Mouse (Mus musculus): ENCODE measurements around the gene Cipc. TPM values are rescaled to one million over a fixed set of nuclear protein-coding genes. Genes with fewer than 3 reads are reported as not detected.

Cipc gene
- polyA plus RNA-seq (2015; fragmentation: Nextera tagmentation; extraction: Ambion mirVana) = 23.6 and 24.7 TPM in 2 replicates

DNA sequence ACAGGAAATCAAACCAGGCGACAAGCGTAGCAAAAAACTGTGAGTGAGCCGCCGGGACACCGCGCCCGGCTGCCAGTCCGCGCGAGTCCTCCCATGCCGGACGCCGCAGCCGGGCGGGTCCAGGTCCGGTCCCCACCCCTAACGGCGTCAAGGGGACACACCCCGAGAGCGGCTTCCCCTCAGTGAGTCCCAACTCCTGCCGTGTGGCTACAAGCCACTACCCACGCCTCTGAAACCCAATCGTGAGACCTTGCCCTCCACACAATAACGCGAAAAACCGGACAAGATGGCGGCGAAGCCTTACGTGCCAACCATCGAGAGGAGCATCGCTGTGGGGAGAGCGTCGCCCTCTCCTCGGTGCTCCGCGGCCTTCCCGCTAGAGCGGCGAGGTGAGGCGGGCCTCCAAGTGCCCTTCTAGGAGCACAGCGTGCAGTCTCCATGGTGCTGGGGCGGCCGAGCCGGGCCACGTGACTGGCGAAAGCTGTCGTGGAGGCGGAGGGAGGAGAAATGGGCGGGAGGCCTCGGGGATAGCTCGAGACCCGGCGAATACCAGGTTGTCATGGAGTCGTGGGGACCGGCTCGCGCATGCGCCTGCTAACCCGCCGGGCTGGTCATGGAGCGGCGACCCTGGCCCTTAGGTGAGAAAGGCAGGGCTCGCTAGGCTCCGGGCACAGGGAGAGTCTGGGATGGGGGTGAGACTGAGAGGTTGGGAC is at the start of gene Cipc:
TSS of gene Cipc (plus strand) at position 182 of the 713 bp plus-strand sequence.
- Histone ChIP-seq H3K4me3 (peak within 1 kb of the TSS; percentile 68), H3K27ac (peak within 1 kb of the TSS; percentile 99), H3K36me3 (no peaks in the 10 kb centered on the region), H3K27me3 (no peaks in the 10 kb centered on the region), H3K9ac (peak within 1 kb of the TSS; percentile 92), H3K4me2 (replicated peaks) (peak within 1 kb of the TSS; percentile 92), H3K9me3 (no peaks in the 10 kb centered on the region), H3K4me1 (peaks cover 32% of the 10 kb centered on the region)
- under 1% methylated on average over 64 of the region's 64 CpGs for WGBS
- ATAC-seq (ENCODE audit: low FRiP score, low read depth) = peak; percentile 98

DNA sequence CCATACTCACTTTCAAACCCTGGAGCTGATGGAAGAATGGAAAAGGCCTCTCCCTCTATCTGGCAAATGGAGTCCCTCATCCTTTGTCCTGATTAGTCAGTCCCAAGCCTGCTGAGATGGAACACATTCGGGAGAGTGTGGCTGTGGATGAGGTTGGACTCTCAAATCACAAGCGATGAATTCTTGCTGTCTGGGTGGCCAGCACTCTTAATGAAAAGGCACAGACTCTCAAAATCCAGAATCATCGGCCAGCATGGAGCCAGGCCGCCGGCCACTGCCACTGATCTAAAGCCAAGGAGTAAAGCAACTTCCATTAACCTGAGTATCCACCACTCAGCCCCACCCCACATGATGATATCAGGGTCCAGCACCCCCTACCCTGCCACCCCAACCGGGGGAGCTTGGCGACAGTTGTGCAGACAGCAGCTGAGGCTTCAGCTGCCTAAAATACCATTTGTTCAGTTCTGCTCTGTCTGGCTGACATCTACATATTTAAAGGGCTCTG is 49.0 kb upstream of the Cipc start:
- WGBS = 57% methylated on average over 7 of the region's 7 CpGs
- Histone ChIP-seq H3K4me1 (peaks cover 79% of the 10 kb centered on the region), H3K27me3 (no peaks in the 10 kb centered on the region), H3K4me2 (replicated peaks) (no peak overlapping the region), H3K4me3 (no peak overlapping the region), H3K9ac (peak overlapping the region; percentile 43; the same call in 1 of the 2 replicates), H3K36me3 (no peaks in the 10 kb centered on the region), H3K27ac (peak overlapping the region; percentile 98), H3K9me3 (no peaks in the 10 kb centered on the region)
- ATAC-seq (ENCODE audit: low FRiP score, low read depth) = no peak

DNA sequence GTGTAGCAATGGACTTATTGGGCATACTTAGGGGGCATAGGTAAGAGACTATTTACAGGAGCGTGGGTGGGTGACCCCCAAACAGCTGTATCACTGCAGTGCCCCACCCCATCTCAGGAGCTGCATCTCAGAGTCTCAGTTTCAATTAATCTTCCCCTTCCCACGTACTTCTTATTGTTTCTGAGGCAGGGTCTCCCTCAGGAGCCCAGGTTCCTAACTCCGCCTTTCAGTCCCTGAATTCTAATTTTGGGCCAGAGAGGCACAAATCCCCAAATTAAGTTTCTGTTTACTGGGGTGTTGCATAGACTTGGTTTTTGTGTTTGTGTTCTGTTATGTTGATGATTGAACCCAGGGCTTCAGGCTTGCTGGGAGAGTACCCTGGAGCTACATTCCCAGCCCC is 48.4 kb upstream of the Cipc start:
- no peak overlapping the region for H3K4me3 ChIP-seq
- no peaks in the 10 kb centered on the region for H3K27me3 ChIP-seq
- WGBS = 57% methylated on average over 3 of the region's 3 CpGs
- H3K27ac ChIP-seq = peak overlapping the region; percentile 98
- H3K36me3 ChIP-seq = no peaks in the 10 kb centered on the region
- peaks cover 73% of the 10 kb centered on the region for H3K4me1 ChIP-seq
- H3K9me3 ChIP-seq = no peaks in the 10 kb centered on the region
- H3K9ac ChIP-seq = no peak overlapping the region
- no peak for ATAC-seq (ENCODE audit: low FRiP score, low read depth)
- no peak overlapping the region for H3K4me2 ChIP-seq (replicated peaks)

DNA sequence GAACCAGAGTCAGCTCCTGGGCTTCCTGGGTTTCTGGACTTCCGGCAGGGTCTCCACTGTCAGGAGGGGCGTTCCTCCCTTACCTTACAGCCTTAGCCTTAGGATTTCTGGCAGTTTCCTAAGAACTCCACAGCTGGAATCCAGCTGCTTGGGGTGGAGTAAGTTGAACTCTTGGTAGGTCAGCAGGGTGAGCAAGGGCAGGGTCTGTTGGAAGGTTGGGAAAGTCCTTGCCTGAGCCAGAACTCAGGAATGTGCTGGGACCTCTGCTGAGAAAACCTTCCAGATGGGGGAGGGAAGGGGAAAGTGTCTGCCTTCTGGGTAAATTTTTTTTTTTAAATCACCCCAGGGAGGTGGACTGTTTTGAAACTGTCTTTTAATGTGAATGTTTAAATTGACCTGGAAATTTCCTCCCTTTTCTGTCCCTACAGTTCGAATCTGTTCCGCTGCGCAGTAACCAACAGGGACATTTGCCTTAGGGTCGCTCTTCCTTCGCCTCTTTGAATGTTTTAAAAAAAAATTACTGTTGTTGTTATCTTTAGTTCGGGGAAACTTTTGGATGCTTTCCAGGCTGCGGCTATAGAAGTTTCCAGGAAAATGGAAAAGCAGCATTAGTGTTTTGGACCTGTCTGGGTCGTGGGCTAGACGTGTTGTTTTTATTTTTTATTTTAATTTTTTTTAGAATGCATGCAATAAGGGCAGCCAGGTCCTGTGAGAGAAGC is 47.2 kb upstream of the Cipc start:
- H3K9me3 ChIP-seq = no peaks in the 10 kb centered on the region
- no peaks in the 10 kb centered on the region for H3K27me3 ChIP-seq
- ATAC-seq (ENCODE audit: low FRiP score, low read depth) = 0 out of 2 replicates have a peak, but pooled peaks have one; percentile 17
- peak overlapping the region; percentile 30 for H3K4me2 ChIP-seq (replicated peaks)
- H3K27ac ChIP-seq = peak overlapping the region; percentile 98
- H3K9ac ChIP-seq = 0 out of 2 replicates have a peak overlapping the region, but pooled peaks have one; percentile 39
- H3K4me1 ChIP-seq = peaks cover 78% of the 10 kb centered on the region
- WGBS = 18% methylated on average over 11 of the region's 11 CpGs
- H3K4me3 ChIP-seq = no peak overlapping the region
- H3K36me3 ChIP-seq = no peaks in the 10 kb centered on the region

DNA sequence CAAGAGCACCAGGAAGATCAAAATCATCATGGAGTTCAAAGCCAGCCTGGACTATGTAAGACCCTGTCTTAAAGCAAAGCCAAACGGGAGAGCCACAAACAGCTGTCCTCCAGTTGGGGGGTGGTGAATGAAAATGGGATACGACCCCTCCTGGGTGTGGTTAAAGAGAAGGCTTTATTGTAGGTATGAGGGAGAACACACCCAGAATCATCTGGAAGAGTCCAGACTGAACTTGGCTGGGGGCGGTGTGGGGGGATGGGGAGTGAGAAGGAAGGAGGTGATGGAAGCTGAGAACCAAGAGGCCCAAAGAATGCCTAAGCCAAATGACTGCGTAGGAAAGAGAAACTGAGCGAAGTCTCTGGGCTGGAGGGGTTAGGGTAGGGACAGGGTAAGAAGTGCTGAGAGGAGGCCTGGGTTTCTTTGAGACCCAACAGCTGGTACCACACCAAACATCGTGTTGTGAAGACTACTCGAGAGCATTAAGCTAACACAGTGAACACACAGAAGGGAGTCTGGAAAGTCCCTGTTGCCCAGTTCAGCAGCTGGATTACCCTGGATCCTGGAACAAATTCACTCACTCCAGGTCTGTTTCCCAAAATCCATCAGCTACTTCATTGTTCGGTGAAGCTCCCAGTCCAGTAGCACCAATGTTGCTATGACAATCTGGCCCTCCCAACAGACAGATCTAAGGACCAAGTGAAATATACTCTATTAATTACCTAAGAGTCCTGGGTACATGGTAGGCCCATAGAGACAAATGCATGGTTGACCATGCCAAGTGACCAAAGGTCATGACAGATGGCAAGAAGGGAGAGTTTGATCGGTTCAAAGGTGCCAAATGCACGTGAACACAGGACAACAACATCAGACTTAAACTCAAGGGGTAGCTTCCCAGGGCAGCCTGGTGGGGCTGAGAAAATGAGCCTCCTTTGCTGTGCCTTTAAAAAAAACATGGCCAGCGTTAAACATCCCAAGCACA is 42.7 kb upstream of the Cipc start:
- WGBS = 70% methylated on average over 11 of the region's 11 CpGs
- Histone ChIP-seq H3K4me2 (replicated peaks) (no peak overlapping the region), H3K27me3 (no peaks in the 10 kb centered on the region), H3K27ac (peak overlapping the region; percentile 33; the same call in 1 of the 2 replicates), H3K4me3 (no peak overlapping the region), H3K4me1 (peaks cover 54% of the 10 kb centered on the region), H3K9me3 (no peaks in the 10 kb centered on the region), H3K36me3 (no peaks in the 10 kb centered on the region), H3K9ac (no peak overlapping the region)
- ATAC-seq (ENCODE audit: low FRiP score, low read depth) = no peak

DNA sequence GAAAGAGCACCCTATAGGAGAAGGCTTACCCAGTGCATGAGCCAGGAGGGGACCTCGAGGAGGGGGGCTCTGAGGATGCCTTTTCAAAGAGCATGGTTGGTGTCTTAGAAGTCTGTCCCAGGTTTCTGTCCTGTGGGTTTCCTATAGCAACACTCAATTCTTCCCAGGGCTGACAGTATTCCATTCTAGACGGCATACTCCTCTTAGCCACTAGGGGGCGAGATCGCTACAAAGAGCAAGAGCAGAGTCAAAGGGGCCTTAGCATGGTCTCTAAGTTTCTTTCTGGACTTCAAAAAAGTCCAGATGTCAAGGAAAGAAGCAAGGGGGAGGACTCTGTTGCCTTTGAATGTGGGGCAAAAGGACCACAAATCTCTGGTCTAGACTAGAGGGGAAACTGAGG is 41.6 kb upstream of the Cipc start:
- WGBS = 18% methylated on average over 4 of the region's 4 CpGs
- Histone ChIP-seq H3K27ac (no peak overlapping the region), H3K4me1 (peaks cover 46% of the 10 kb centered on the region), H3K4me2 (replicated peaks) (no peak overlapping the region), H3K9ac (no peak overlapping the region), H3K36me3 (no peaks in the 10 kb centered on the region), H3K27me3 (no peaks in the 10 kb centered on the region), H3K4me3 (no peak overlapping the region), H3K9me3 (no peaks in the 10 kb centered on the region)
- ATAC-seq (ENCODE audit: low FRiP score, low read depth) = 0 out of 2 replicates have a peak, but pooled peaks have one; percentile 12

DNA sequence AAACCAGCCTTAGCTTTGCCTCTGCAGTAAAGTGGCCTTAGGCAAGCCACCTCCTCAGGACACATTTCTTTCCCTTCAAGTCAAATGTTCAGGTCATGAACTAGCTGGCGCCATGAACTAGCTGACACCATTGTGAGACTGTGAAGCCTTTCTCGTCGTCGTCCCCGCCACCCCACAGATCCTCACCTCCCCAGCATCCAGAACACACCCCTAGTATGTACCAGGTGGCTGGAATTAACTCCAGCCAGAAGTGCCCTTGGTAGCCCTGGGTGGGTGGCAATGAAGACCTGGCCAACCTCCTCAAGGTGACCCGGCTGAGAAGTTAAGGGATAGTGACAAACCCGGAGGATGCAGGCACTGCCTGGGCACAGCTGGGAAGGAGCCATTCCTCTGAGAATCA is 41.0 kb upstream of the Cipc start:
- Histone ChIP-seq H3K27me3 (no peaks in the 10 kb centered on the region), H3K4me2 (replicated peaks) (no peak overlapping the region), H3K9me3 (no peaks in the 10 kb centered on the region), H3K9ac (no peak overlapping the region), H3K4me1 (peaks cover 40% of the 10 kb centered on the region), H3K27ac (no peak overlapping the region), H3K4me3 (no peak overlapping the region), H3K36me3 (no peaks in the 10 kb centered on the region)
- WGBS = 57% methylated on average over 7 of the region's 7 CpGs
- 0 out of 2 replicates have a peak, but pooled peaks have one; percentile 33 for ATAC-seq (ENCODE audit: low FRiP score, low read depth)

DNA sequence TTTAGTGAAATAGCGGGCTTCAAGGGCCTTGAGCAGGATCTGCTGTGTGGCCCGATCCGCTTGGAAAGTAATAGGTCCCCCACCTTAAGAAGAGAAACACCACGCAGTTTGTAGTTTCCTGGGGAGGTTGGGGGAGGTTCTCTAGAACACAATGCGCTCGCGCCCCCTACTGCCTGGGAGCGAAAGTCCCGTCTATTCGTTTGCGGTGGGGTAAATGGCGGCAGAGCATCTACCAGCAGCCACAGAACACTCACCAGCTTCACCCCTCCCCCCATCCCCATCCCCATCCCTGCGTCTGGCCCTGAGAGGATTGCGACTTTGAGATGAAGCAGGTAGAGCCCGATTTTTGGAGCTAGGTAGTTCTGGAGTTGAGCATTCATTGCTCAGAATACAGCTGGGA is 40.4 kb upstream of the Cipc start:
- no peak overlapping the region for H3K4me3 ChIP-seq
- H3K27ac ChIP-seq = no peak overlapping the region
- 3% methylated on average over 15 of the region's 15 CpGs for WGBS
- H3K27me3 ChIP-seq = no peaks in the 10 kb centered on the region
- peaks cover 39% of the 10 kb centered on the region for H3K4me1 ChIP-seq
- no peaks in the 10 kb centered on the region for H3K9me3 ChIP-seq
- H3K4me2 ChIP-seq (replicated peaks) = peak overlapping the region; percentile 32; the same call in 1 of the 2 replicates
- H3K36me3 ChIP-seq = no peaks in the 10 kb centered on the region
- ATAC-seq (ENCODE audit: low FRiP score, low read depth) = peak; percentile 70; the same call in 1 of the 2 replicates
- H3K9ac ChIP-seq = no peak overlapping the region

DNA sequence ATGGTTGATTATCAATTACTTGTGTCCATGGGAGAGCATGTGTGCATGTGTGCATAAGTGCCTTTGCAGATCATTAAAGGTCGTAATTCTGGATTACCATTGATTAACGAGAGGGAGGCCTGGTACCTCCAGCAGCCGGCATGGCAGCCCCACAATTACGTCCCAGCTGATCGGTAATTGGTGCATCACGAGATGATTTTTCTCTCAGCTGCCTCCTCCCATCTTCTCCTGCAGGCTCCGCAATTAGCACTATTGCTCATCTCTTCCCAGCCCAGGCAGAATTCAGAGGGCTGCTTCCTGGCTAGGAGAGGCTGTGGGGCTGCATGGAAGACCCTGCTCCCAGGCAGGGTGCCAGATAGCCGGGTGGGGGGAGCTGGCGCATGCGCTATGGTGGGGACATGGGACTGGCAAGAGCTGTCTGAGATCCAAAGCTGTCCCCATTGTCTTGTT is 35.3 kb upstream of the Cipc start:
- Histone ChIP-seq H3K9me3 (no peaks in the 10 kb centered on the region), H3K4me2 (replicated peaks) (peak overlapping the region; percentile 46), H3K36me3 (no peaks in the 10 kb centered on the region), H3K4me3 (no peak overlapping the region), H3K4me1 (peaks cover 25% of the 10 kb centered on the region), H3K27ac (no peak overlapping the region), H3K27me3 (peaks cover 13% of the 10 kb centered on the region), H3K9ac (no peak overlapping the region; the same call in 1 of the 2 replicates)
- ATAC-seq (ENCODE audit: low FRiP score, low read depth) = peak; percentile 38; the same call in 1 of the 2 replicates
- 26% methylated on average over 10 of the region's 10 CpGs for WGBS

DNA sequence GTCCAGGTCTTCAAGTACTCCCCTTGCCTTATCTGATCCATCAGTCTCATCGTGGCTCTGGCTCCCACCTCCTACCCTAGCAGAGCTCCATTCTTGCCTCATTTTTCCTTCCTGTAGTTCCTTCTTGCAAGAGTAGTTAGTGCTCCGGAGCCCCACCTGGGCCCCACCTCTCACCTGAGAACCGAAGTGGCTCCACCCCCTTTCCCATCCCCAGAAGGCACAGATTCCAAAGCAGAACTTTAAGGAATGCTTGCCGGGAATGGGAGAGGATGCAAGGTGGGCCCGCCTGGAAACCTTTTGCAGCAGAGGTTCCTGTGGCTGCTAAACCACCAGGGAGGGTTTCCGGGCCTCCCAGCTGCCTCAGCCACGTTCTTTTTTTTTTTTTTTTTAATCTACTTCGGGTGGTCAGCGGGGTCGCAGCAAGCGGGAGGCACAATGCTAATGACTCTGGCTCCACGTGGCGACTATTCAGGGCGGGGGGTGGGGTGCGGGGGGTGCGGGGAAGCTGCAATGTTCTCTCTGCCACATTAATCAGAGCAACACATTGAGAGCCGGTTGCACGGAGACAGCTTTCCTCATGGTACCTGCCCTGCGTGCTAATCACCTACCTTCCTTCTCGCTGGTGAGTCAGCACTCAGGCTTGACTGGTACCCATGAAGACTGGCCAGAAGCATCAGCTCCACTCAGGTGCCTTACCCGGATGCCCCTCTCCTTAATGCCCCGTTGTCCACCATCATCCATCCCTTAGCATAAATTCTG is 34.3 kb upstream of the Cipc start:
- WGBS = 4% methylated on average over 22 of the region's 22 CpGs

DNA sequence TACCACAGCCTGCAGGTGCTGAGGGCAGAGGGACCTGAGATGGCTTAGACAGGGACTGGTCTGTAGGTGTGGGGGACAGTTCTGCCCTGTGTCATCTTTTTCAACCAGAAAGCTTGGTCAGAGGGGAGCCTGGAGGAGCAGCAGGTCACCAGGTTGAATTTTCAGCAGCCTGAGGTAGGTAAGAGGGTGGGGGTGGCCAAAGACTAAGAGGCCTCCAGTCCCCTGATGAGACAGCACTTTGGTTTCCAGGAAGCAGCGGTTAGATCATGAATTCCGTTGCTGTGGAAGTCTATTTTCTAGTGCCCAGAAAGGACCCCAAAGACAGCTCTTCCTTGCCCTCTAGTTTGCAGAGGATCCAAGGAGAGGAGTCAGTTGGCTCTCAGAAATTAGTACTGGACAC is 32.5 kb upstream of the Cipc start:
- Histone ChIP-seq H3K4me1 (peaks cover 39% of the 10 kb centered on the region), H3K9me3 (no peaks in the 10 kb centered on the region), H3K27ac (no peak overlapping the region), H3K4me2 (replicated peaks) (no peak overlapping the region), H3K27me3 (peaks cover 13% of the 10 kb centered on the region), H3K4me3 (no peak overlapping the region), H3K36me3 (no peaks in the 10 kb centered on the region), H3K9ac (no peak overlapping the region)
- WGBS = 50% methylated on average over 2 of the region's 2 CpGs
- no peak for ATAC-seq (ENCODE audit: low FRiP score, low read depth)

More for the DNA sequence above, 34.3 kb upstream of the Cipc start:
- Histone ChIP-seq H3K9ac (no peak overlapping the region), H3K27me3 (peaks cover 13% of the 10 kb centered on the region), H3K27ac (no peak overlapping the region), H3K4me1 (peaks cover 24% of the 10 kb centered on the region), H3K9me3 (no peaks in the 10 kb centered on the region), H3K4me3 (no peak overlapping the region), H3K36me3 (no peaks in the 10 kb centered on the region), H3K4me2 (replicated peaks) (peak overlapping the region; percentile 46)
- no peak for ATAC-seq (ENCODE audit: low FRiP score, low read depth)

Measured in limb, embryonic 13.5 days (tissue).